Mouse (Mus musculus) lung, postnatal 4 days (tissue): ENCODE data around the gene Polr2i.
A peak's percentile ranks its signal among the peaks of the same experiment; 100 is the strongest.
"Not testable (repeated sequence)": the region's sequence is repeated elsewhere in the genome, so short reads cannot be mapped to it uniquely, and the experiment has no call there.

Source experiments
- DNase-seq, 2 experiments: peaks; one replicate each; pipeline ENCODE4 v3.0.0; 2021

Gene Polr2i

GRCm38 (mm10) chr7:30231669-30232454 lies at the start of gene Polr2i, which contains the start of gene Tbcb:
Gene Polr2i, plus strand, starts transcription at chr7:30231948.
Gene Tbcb, minus strand, starts transcription at chr7:30232272.
- DNase-seq = peak; percentile 97 to 99

GRCm38 (mm10) chr7:30183189-30183588 lies 48.6 kb upstream of the Polr2i start:
- not testable (repeated sequence) for DNase-seq

GRCm38 (mm10) chr7:30183879-30184289 lies 47.9 kb upstream of the Polr2i start, which contains the start of gene Cox7a1:
Gene Cox7a1, plus strand, starts transcription at chr7:30184144.
- peak; percentile 89 to 92 for DNase-seq

GRCm38 (mm10) chr7:30184641-30185348 lies 47.0 kb upstream of the Polr2i start:
- no peak for DNase-seq

GRCm38 (mm10) chr7:30188344-30189115 lies 43.2 kb upstream of the Polr2i start:
- DNase-seq = no peak

- DNase-seq = no peak
Measured at GRCm38 (mm10) chr7:30189116-30189491, 42.6 kb upstream of the Polr2i start.

GRCm38 (mm10) chr7:30192088-30192487 lies 39.7 kb upstream of the Polr2i start:
- no peak for DNase-seq

- DNase-seq = no peak
Measured at GRCm38 (mm10) chr7:30193013-30193412, 38.7 kb upstream of the Polr2i start.

GRCm38 (mm10) chr7:30193581-30194100 lies 38.1 kb upstream of the Polr2i start:
- peak; percentile 83 to 86 for DNase-seq

- peak; percentile 37 to 53 for DNase-seq
Measured at GRCm38 (mm10) chr7:30194101-30194831, 37.5 kb upstream of the Polr2i start.

- DNase-seq = peak; percentile 96 to 97
Measured at GRCm38 (mm10) chr7:30194884-30195283, 36.9 kb upstream of the Polr2i start.

- DNase-seq = no peak
Measured at GRCm38 (mm10) chr7:30195461-30195860, 36.3 kb upstream of the Polr2i start.

GRCm38 (mm10) chr7:30196171-30196570 lies 35.6 kb upstream of the Polr2i start:
- DNase-seq = no peak

- no peak for DNase-seq
Measured at GRCm38 (mm10) chr7:30197592-30198129, 34.1 kb upstream of the Polr2i start.

GRCm38 (mm10) chr7:30198481-30198971 lies 33.2 kb upstream of the Polr2i start, which contains the start of gene Capns1:
Gene Capns1, minus strand, starts transcription at chr7:30198811.
- DNase-seq = peak; percentile 46 to 75

GRCm38 (mm10) chr7:30199498-30200139 lies 32.1 kb upstream of the Polr2i start:
- no peak for DNase-seq

GRCm38 (mm10) chr7:30200200-30200599 lies 31.5 kb upstream of the Polr2i start:
- no peak for DNase-seq

- not testable (repeated sequence) for DNase-seq
Measured at GRCm38 (mm10) chr7:30200661-30201060, 31.1 kb upstream of the Polr2i start.

- DNase-seq = no peak
Measured at GRCm38 (mm10) chr7:30202895-30203690, 28.7 kb upstream of the Polr2i start.

GRCm38 (mm10) chr7:30204380-30204779 lies 27.4 kb upstream of the Polr2i start:
- no peak for DNase-seq
